Mouse (Mus musculus) stomach, postnatal 0 days (tissue): ENCODE results near the gene Gmnn.

Experiments used
- CTCF ChIP-seq: IDR thresholded peaks from 2 replicates; pipeline ENCODE4 v1.5.1; 2016; ENCODE audit warnings: antibody characterized with exemption, low read depth, mild to moderate bottlenecking, moderate library complexity
- EP300 ChIP-seq: optimal IDR thresholded peaks from 2 replicates; pipeline ENCODE3; 2016; ENCODE audit warnings: antibody characterized with exemption

GRCm38 (mm10) chr13:24713434-24714000 lies 48.2 kb downstream of the Gmnn start:
- TF ChIP-seq CTCF (peak; percentile 95), EP300 (no peak)
